Mouse (Mus musculus): ENCODE data around the gene Hmg20a.

Hmg20a gene

DNA sequence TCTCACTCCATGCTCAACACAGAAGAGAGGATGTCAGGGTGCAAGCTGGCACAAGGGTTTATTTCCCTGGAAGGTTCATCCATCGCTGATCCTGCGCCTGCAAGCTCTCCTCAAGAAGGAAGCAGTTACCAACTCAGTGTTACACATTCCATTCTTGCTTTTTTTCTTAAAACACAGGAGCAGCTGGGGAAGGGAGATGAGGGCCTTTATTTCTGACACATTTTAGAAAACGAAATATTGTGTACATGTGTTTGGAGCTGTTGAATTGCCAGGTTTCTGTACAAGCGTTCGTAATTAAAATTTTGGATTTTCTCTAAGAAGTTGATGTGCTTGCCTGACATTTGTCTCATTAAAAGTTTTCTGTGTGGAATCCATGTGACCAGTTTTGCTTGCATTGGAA lies 78.2 kb downstream of the Hmg20a start:
- DNase-seq (ENCODE audit: low spot score in 2 of 2): no peak

DNA sequence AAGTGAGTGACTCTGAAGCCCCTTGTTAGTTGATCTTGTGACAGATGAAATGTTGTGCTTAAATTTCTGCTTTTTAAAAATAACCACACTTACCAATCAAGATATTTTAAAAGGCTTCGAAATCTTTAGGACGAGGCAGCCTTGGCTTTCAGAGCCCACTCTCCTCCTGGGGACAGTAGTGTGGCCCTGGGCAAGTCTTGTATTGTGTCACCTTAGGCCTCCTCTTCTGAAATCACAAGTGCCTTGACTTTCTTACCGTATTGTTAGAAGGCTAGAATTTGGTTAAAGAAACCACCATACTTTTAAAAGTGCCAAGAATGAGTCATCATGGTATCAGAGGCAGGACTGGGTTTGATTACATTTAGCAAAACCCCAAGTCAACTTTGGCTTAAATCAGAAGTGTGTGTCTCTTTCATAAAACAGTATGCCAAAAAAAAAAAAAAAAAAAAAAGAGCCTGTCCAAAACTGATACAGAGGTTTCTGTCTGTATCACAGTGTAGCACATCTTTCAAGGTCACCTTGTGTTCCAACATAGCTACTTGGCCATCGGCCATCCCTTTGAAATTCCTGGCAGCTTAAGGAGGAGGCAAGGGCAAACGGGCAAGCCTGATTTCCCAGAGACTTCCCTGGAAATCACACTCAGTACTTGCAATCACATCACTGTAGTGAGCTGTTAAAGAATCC lies 78.9 kb downstream of the Hmg20a start:
- DNase-seq (ENCODE audit: low spot score in 2 of 2): no peak

DNA sequence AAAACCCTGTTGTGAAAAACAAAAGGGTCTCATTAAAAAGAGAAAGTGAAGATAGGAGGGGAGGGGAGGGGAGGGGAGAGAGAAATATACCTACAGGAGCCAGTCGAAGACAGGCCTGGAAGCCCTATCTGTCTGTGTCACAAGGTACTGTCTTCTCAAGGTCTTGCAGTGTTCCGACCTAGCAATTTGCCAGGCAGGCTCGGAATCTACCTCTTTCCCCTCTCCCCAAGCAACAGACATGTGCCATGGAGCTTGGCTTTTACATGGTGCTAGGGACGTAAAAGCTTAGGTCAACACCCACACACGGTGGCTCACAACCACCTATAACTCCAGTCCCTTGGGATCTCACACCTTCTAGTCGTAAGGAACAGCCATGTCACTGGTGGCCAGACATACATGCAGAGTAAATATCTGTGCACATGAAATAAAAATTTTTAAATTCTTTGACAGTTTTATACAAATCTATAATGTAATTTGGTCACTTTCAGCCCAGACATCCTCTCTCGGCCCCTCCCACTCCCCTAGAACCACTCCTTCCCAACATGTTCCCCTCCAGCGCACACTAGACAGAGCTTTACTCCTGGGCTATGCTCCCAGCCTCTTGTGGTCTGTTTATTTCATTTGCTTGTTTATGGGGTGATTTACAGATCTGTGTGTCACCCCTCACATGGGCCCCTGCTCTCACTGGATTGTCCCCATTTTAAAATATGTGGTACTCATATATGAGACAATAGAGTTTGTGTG lies 81.1 kb downstream of the Hmg20a start:
- DNase-seq (ENCODE audit: low spot score in 2 of 2): no peak

DNA sequence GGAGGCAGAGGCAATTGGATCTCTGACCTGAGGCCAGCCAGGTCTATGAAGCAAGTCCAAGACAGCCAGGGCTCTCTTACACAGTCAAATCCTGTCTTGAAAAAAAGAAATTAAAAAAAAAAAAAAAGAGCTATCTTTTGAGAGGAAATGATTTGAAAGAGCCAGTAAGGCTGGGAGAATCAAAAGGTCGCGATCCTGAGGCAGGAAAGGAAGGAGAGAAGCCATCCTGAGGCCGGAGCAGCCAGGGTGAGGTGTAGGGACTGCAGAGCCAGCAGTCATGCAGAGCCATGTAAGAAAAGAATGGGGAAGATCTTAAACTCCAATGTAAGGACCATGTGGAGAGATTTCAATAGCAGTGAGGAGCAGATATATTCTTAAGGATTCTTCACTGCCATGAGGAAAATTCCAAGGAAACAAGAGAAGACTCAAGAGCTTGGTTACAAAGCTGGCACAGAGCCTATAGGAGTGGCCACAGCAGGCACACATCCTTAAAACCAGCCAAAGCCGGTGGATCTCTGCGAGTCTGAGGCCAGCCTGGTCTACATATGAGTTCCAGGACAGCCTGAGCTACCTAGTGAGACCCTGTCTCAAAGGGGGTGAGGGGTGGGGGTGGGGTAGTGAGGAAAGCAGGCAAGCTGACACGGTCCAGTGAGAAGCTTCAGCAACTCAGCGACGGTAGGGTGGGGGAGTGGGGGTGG lies 82.6 kb downstream of the Hmg20a start:
- DNase-seq (ENCODE audit: low spot score in 2 of 2): no peak

DNA sequence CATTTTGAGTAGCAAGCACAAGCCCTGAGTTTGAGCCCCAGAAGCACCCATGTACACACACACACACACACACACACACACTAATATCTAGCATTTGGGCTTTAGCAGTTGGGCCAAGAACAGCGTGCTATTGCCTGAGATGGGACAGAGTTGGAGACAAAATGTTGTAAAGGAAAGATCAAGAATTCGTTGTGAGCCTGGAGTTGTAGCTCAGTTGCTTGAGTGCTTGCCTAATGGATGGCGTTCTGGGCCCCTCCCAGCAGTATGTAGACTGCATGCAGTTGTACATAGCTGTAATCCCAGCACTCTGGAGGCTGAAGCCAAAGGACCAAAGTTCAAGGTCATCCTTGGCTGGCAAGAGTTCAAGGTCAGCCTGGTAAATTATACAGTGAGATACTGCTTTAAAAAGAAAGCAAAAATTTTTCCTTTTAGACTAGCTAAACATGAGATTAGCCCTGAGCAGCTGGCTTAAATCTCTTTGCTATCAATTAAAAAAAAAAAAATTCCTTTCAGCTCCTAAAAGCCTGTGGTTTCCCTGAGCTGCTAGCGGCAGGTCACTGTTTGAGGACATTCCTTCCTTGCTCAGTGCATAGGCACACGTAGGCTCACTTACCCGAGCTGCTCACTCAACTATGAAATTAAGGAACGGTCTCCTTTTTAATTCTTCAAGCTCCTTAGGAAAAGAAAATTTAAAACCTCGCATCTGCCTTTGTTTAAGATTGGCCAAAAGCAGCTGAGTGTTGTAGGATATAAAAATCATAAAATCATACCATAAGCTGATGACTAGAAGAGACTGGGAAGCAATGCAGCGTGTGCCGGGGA lies 83.5 kb downstream of the Hmg20a start:
- DNase-seq (ENCODE audit: low spot score in 2 of 2): no peak

DNA sequence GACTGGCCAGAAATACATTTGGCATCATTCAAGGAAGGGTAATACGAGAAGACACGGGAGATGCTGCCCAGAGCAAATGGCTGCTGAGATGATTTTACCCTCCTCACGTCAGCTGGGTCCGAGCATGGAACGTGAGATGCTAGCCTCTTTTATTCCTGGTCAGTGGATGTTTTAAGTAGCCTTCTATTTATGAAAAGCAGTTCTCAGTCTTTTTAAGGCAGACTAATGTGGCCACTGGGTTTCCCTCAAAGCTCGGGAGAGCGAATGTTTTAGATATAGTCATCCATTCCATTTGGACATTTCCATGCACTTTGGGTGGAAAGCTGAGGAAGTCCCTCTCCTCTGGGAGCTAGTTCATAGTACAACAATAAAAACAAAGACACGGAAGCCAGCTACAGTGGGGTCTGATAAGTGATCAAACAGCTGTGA lies 84.1 kb downstream of the Hmg20a start:
- DNase-seq (ENCODE audit: low spot score in 2 of 2): no peak

DNA sequence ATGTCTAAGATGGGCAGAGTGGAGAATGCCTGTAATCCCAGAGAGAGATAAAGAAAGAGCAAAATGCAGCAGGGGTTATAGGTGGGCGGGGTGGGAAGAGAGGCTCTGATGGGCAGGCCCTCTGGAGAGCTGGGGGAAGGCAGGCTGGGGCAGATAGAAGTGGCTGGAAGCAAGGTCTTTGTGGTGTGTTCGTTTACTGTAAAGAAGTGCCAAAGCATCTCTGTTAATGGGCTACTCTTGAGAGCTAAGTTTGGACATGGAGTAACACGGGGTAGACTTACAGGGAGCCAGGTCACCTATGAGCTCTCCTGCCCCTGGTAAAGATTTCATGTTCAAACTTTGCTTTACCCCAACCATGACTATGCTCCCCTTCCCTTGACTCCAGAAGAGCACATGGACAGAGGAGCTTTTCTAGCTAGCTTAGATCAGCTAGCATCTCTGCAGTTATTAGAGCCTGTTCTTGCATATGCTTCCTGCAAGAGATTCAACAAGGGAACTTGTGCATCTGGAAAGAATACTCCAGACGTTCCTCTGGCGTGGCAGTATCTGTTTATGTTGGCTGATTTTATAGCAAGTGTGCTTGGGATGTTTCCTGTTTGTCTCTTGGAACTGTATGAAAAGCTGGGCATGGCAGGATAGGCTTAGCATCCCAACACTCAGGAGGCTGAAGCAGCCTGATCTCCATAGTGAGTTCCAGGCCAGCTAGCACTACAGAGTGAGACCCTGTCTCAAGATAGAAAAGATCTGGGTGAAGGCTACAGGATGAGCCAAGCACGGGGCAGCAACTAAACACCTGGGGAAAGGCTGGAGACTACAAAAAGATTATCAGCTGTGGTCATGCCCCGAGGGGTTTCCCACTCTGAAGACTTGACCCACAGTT lies 85.5 kb downstream of the Hmg20a start:
- no peak for DNase-seq (ENCODE audit: low spot score in 2 of 2)

DNA sequence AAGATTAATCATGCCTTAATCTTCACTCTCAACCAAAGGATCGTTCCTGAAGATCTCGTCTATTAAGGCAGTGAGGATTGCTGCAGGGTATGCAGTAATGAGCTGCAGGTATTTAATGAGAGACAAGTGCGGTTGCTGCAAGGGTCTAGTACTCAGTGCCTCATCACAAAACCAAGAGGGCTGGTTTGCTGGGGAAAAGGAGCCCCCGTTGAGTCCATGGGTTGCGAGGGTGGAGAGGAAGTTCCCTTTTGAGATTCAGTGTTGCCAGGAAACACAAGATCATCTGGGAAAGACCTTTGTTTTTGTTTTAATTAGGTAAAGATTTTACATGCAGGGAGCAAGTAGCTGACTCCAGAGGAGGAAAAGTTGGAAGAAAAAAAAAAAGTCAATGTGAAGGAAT lies 86.1 kb downstream of the Hmg20a start:
- DNase-seq (ENCODE audit: low spot score in 2 of 2): no peak

DNA sequence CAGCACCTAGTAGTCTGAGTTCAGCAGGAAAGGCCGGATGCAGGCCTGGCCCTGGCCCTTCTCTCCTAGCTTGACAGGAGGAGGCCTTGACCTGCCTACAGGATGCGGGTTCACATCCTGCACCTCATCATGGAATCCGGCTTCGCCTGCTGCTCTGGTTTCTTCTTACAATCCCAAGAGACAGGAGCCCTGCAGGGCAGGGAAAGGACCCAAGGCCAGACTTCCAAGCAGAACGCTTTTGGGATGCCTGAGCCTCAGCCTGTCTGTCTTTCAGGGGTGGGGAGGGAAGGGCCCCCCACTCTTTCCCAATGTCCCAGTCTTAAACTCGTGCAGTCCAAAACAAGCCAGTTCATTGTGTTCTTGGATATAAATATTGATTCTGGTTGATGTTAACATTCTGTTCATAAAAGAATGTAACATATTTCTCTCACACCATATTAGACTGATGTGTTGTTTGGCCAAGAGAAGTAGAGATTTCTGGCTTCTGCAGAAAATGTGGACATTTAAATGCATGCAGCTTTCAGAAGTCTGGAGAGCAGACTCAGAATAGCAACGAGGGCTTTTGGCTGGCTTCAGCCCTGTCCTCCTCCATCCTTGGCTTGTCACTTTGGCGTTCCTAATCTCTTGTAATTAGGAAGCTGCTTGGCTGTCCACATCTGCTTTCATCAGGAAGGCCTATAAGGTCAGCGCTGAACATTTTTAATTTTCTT lies 86.8 kb downstream of the Hmg20a start:
- no peak for DNase-seq (ENCODE audit: low spot score in 2 of 2)

DNA sequence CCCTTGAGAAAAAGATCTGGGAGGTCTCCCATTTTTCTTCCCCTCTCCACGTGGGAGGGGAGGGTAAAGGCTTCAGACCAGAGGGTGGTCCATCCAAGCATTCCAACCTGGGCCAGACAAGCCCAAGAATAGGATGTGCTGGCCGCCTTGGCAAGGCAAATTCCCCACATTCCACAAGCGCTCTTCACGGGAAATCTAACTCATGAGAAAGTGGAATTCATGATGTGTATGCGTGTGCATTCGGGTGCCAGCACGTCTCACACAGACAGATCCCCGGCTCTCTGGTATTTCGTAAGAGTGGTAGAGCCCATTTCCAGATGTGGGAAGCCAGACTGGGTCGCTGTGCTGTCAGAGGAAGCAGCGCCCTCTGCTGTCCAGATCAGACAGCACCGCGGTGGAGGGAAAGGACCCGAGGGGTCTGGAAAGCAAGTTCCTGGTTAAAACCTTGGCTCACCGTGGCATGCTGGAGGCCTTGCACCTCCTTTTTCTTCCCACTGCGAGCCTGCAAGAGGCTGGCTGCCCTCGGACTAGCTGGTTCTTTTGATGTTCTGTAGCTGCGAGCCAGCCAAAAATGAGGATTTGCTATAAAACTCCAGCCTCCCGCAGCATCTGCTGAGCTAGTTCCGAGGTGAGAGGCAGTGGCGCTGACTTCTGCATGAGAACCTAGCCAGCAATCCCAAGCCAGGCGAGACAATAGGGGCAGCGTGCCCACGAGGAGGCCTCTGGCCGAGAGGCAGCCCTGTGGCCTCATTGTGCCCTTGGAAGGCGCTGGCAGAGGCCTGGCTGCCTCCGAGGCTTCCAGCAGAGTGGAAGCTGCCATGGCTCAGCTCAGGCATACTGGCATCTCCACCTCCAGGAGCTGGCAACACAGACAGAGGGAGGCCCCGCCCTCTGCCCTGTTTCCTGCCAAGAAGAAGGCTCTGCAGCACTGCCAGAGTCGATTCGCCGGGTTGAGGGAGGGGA lies 87.7 kb downstream of the Hmg20a start:
- peak; percentile 83 to 94 for DNase-seq (ENCODE audit: low spot score in 2 of 2)

DNA sequence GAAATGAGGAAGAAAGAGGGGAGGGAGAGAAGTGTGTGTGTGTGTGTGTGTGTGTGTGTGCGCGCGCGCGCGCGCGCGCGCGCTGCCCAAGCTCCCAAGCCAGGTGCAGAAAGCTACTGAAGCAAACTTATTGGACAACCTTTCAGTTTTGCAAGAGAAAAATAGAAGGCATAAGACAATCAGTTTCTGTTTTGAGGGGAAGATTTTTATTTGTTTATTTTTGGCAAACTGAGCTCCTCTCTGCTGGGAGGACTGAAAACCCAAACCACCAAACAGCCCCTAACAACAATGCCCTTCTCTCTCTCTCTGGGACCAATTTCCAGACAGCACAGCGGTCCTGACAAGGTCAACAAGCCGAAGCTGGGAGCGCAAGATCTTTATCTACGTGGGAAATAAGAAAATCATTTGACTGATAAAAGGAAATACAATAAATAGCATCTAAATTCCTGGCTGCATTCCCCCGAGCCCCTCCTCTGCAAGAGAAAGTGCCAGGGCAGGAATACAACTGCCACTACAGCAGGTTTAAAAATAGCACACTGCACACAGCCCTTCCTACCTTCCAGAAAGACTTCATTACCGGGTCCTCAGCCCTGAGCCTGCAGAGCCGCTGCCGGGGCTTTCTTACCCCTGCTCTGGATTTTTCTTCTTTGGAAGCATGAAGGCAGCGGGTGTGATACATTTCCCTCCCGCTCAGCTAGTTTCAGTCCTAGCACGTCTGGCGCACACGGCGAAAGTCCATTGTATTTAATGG lies 88.7 kb downstream of the Hmg20a start:
- no peak for DNase-seq (ENCODE audit: low spot score in 2 of 2)

DNA sequence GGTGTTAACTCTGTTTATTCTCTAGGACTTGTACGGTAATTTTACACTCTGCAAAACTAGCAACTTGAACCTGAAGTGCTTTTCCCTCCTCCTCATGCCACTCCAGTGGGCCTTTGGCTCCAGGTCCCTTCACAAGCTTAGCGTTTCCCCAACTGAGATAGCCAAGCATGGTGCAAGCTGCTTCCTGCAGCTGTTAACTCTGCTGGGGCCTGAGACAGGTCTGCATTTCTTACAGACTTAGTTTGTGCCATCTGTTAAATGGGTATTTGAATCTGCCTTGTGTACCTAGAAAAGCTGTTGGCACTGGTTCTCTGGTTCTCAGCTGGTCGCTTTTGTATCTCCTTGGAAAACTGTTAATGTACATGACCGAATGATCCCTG lies 89.3 kb downstream of the Hmg20a start:
- DNase-seq (ENCODE audit: low spot score in 2 of 2): no peak

DNA sequence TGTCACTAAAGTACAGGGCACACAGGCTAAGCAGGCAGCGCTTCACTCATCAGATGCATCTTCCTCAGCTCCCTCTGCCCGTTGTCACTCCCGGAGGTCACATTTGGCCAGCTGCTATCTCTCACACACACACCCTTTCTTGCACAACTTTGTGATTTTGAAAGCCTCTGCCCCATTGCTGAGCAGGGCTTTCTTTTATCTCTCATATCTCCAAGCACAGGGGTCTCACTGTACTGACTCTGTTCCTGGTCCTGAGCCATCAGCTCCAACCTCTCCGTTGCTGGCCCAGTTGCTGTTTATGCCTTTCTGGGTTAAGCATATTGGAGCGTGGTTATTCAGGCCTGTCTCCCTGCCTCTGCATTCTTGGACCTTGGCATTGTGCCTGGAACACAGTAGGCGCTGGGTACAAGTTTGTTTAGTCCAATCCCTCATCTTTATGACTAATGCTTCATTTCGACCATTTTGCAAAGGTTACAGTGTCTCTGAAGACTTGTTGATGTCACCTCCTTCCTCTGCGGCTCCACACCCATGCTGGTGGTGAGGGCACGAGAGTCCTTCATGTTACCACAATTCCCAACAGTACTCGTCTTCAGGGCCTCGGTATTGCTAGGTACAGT lies 90.5 kb downstream of the Hmg20a start:
- DNase-seq (ENCODE audit: low spot score in 2 of 2): no peak

DNA sequence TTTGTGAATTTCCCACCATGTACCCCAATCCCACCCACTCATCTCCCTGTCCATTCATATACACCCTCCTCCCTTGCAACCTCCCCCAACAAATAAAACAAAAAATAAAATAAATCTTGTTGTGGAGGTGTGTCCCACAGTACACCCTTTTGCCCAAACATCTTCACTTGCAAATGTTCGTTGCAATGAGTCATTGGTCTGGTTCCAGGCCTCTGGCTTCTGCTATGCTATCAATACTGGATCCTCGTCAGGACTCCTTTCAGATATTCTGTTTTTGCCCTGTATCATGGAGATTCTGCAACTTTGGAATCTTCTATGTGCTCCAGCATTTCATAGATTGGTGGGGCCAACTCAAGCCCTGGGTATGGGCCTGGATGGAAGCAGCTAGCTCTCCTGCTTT lies 91.9 kb downstream of the Hmg20a start:
- no peak for DNase-seq (ENCODE audit: low spot score in 2 of 2)

DNA sequence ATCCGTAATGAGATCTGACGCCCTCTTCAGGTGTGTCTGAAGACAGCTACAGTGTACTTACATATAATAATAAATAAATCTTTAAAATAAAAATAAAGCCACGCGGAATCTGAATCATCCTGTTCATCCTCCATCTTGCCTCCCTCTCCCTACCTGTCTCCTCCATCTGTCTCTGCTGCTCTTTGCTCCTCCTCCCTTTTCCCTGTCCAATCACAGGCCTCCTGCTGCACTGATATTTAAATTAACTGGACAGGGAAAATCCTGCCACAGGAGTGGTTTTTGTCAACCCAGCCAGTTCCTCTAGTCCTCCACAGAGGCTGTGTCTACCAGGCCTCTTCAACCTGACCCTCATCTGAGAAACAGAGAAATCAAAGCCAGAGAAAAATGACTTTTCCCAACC lies 94.1 kb downstream of the Hmg20a start:
- DNase-seq (ENCODE audit: low spot score in 2 of 2): no peak

DNA sequence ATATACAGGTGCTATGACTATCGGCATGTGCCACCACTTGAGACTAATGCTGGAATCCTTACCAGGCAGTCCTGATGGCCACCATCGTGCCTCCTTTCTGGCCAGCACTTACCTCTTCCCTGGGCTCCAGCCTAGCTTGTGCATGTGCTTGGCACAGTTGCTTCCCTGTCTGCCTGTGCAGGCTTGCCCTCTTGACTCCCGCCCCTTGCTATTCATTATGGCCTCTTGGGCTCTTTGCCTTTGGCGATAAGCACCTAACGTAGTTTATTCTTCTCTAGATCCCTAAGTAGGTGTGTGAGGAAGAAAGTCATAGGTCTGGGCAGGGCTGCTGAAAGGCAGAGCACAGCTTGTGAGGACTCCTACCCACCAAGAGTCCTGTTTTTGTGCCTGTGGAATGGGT lies 96.7 kb downstream of the Hmg20a start:
- DNase-seq (ENCODE audit: low spot score in 2 of 2): no peak

DNA sequence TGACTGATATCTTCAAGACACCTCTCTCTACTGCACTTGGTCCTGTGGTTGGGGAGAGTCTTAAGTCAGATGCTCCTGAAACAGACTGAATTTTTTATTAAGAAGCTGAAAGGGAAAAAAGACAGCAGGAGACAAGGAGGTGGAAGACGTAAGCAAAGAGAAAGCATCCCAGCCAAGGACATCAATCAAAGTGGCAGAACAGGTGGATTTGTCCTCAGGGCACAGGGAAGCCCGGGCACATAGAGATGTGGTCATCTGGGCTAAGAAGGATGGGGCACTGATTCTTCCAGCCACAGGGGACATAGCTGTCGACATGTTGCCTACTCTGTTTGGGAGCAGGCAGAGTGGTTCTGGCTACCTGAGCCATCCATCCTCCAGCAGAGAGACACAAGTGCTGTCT lies 97.8 kb downstream of the Hmg20a start:
- DNase-seq (ENCODE audit: low spot score in 2 of 2): no peak

DNA sequence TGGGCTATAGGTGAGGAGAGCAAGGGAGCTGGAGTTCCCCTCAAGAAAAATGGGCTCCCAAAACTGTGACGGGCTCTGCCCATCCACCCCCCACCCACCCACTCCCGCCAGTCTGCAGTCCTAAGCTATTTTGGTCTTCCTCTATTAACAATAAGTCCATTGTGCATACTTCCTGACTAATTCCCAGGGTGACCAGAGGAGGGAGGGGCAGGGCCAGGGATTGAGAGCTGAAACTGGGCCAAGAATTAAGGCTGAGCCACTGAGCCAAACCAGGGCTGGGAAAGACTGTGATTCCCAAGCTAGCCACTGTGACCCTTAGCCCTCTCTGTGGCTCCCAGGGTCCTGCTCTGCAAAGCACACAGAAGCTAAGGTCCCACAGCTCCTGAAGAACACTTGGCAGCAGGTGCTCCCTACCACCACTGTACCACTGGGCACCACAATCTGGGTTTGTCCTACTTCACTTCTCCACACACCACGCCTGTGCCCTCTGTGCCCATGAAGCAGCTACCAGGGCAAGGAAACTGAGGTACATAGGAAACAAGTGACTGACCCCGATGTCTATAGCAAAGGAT lies 98.4 kb downstream of the Hmg20a start:
- DNase-seq (ENCODE audit: low spot score in 2 of 2): no peak
